Mouse (Mus musculus) liver, postnatal 0 days (tissue): ENCODE data around the gene Acot2.

Experiments used
- CTCF ChIP-seq: sonication (generic); IDR thresholded peaks from 2 replicates; pipeline ENCODE4 v1.5.1; 2016; ENCODE audit warnings: antibody characterized with exemption, low read depth
- EP300 ChIP-seq: IDR thresholded peaks from 2 replicates; pipeline ENCODE4 v1.6.1; 2016; ENCODE audit warnings: antibody characterized with exemption, low read depth, mild to moderate bottlenecking

DNA sequence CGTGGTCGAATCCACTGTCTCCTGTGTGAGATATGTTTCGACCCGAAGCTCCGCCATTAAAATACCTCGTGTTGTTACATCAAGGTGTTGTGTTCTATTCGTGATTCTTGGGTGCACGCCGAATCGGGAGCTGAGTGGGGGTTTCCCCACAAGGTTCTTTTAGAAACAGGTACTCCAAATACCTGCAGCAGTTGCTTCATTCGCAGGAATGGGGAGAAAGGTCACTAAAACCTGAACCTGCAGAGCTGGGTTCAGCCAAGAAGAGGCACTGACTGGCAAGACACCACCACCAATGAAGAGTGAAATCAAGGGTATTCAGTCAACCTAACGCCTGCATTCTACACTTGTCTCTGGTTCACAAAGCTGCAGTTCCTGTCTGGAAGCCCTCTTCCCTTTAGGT, 20.6 kb downstream of the Acot2 start:
- TF ChIP-seq CTCF (no peak), EP300 (no peak)
